Mouse (Mus musculus) C2C12 (cell line): Measurements from ENCODE around the gene Cd109. TPM values are rescaled to one million over a fixed set of nuclear protein-coding genes. Genes with fewer than 3 reads are reported as not detected.

Experiments used
- H3K27me3 ChIP-seq: one replicate; pipeline ENCODE4 v1.6.1; 2011; ENCODE audit not compliant: control insufficient read depth, insufficient read depth, insufficient read length
- H3K36me3 ChIP-seq: one replicate; pipeline ENCODE4 v1.6.1; 2011; ENCODE audit not compliant: control insufficient read depth, insufficient read depth
- H3K4me3 ChIP-seq: one replicate; pipeline ENCODE4 v1.5.1; 2011; ENCODE audit warnings: mild to moderate bottlenecking, control low read depth; ENCODE audit not compliant: poor library complexity, insufficient read depth, severe bottlenecking
- H3K79me2 ChIP-seq: one replicate; pipeline ENCODE4 v1.6.1; 2011; ENCODE audit not compliant: control insufficient read depth, insufficient read depth
- H3K79me3 ChIP-seq: one replicate; pipeline ENCODE4 v1.6.1; 2011; ENCODE audit warnings: low read depth, control low read depth
- H3ac ChIP-seq: one replicate; pipeline ENCODE3; 2011; ENCODE audit warnings: low read depth; ENCODE audit not compliant: control insufficient read depth, insufficient read length
- CEBPB ChIP-seq: IDR thresholded peaks from one replicate; pipeline ENCODE4 v1.6.1; 2011; ENCODE audit warnings: low read depth, mild to moderate bottlenecking, control low read depth, moderate library complexity
- CTCF ChIP-seq: IDR thresholded peaks from one replicate; pipeline ENCODE4 v1.5.1; 2011; ENCODE audit not compliant: control insufficient read depth, insufficient read depth, insufficient read length
- FOSL1 ChIP-seq: IDR thresholded peaks from one replicate; pipeline ENCODE4 v1.8.0; 2011; ENCODE audit warnings: mild to moderate bottlenecking, low read length; ENCODE audit not compliant: poor library complexity, insufficient read depth, severe bottlenecking
- MAX ChIP-seq: IDR thresholded peaks from one replicate; pipeline ENCODE4 v1.6.1; 2011; ENCODE audit warnings: mild to moderate bottlenecking, control low read depth
- MYOD1 ChIP-seq: IDR thresholded peaks from one replicate; pipeline ENCODE4 v1.6.1; 2011; ENCODE audit warnings: low read depth; ENCODE audit not compliant: control insufficient read depth, insufficient read length
- MYOG ChIP-seq: IDR thresholded peaks from one replicate; pipeline ENCODE4 v1.6.1; 2011; ENCODE audit not compliant: control insufficient read depth, insufficient read length; ENCODE audit errors: extremely low read depth
- USF1 ChIP-seq: IDR thresholded peaks from one replicate; pipeline ENCODE4 v1.6.1; 2011; ENCODE audit warnings: low read depth, mild to moderate bottlenecking, control low read depth, moderate library complexity
- long read RNA-seq, 2 experiments: library from polyadenylated mRNA; unstranded; transcript quantifications; one replicate each; pipeline ENCODE4 v2.0.0; 2019 to 2020
- polyA plus RNA-seq: library from polyadenylated mRNA; unstranded; fragments of >200 nt; fragmentation: generic; extraction: Trizol; gene quantifications from one replicate; pipeline ENCODE4 v1.2.1, GENCODE M21; 2012; ENCODE audit warnings: missing spikeins

The Cd109 gene
- polyA plus RNA-seq: 5.9 TPM
- long read RNA-seq, experiment 1, full-length matches to known transcripts: 3 of 5 reads
- long read RNA-seq, experiment 1, partial matches to known transcripts: 2 of 5 reads
- long read RNA-seq, experiment 1, other reads (novel, unspliced or antisense): 0 of 5 reads
- long read RNA-seq, experiment 2, full-length matches to known transcripts: 75 of 92 reads
- long read RNA-seq, experiment 2, partial matches to known transcripts: 6 of 92 reads
- long read RNA-seq, experiment 2, other reads (novel, unspliced or antisense): 11 of 92 reads

GRCm38 (mm10) chr9:78615401-78616021 is at the start of gene Cd109:
TSS of gene Cd109 (plus strand) at chr9:78615546.
- Histone ChIP-seq H3K27me3 (no peaks in the 10 kb centered on the region), H3K79me2 (no peaks in the 10 kb centered on the region), H3K4me3 (peak within 1 kb of the TSS; percentile 32), H3K36me3 (no peaks in the 10 kb centered on the region), H3ac (peak within 1 kb of the TSS; percentile 51), H3K79me3 (no peaks in the 10 kb centered on the region)
- no peak for TF ChIP-seq CEBPB
- no peak for TF ChIP-seq MYOD1
- no peak for TF ChIP-seq USF1
- TF ChIP-seq MAX: no peak
- TF ChIP-seq MYOG: no peak

- no peak overlapping the region for H3K4me3 ChIP-seq
- TF ChIP-seq MYOD1: no peak
- no peak for TF ChIP-seq MYOG
- no peak for TF ChIP-seq CTCF
- TF ChIP-seq FOSL1: no peak
- no peak for TF ChIP-seq MAX
- no peak for TF ChIP-seq USF1
- TF ChIP-seq CEBPB: no peak
- H3K79me2 ChIP-seq: no peaks in the 10 kb centered on the region
- H3ac ChIP-seq: no peak overlapping the region
- no peaks in the 10 kb centered on the region for H3K36me3 ChIP-seq
- no peaks in the 10 kb centered on the region for H3K79me3 ChIP-seq
- no peaks in the 10 kb centered on the region for H3K27me3 ChIP-seq
Measured at GRCm38 (mm10) chr9:78569934-78570333, 45.4 kb upstream of the Cd109 start.

- Histone ChIP-seq H3K27me3 (no peaks in the 10 kb centered on the region), H3K79me3 (no peaks in the 10 kb centered on the region), H3K79me2 (no peaks in the 10 kb centered on the region), H3K4me3 (no peak overlapping the region), H3K36me3 (no peaks in the 10 kb centered on the region), H3ac (no peak overlapping the region)
- TF ChIP-seq CTCF: no peak
- no peak for TF ChIP-seq FOSL1
- TF ChIP-seq USF1: no peak
- TF ChIP-seq CEBPB: no peak
- no peak for TF ChIP-seq MYOD1
- no peak for TF ChIP-seq MAX
- no peak for TF ChIP-seq MYOG
Measured at GRCm38 (mm10) chr9:78576466-78576865, 38.9 kb upstream of the Cd109 start.

GRCm38 (mm10) chr9:78578824-78579223 is 36.5 kb upstream of the Cd109 start:
- H3K79me3 ChIP-seq: no peaks in the 10 kb centered on the region
- H3K36me3 ChIP-seq: no peaks in the 10 kb centered on the region
- H3K27me3 ChIP-seq: no peaks in the 10 kb centered on the region
- no peak for TF ChIP-seq CEBPB
- TF ChIP-seq FOSL1: no peak
- TF ChIP-seq MYOD1: no peak
- TF ChIP-seq USF1: no peak
- TF ChIP-seq MYOG: no peak
- no peak for TF ChIP-seq CTCF
- TF ChIP-seq MAX: no peak
- H3K4me3 ChIP-seq: no peak overlapping the region
- H3ac ChIP-seq: no peak overlapping the region
- H3K79me2 ChIP-seq: no peaks in the 10 kb centered on the region

- Histone ChIP-seq H3K27me3 (no peaks in the 10 kb centered on the region), H3ac (no peak overlapping the region), H3K79me3 (no peaks in the 10 kb centered on the region), H3K79me2 (no peaks in the 10 kb centered on the region), H3K4me3 (no peak overlapping the region), H3K36me3 (no peaks in the 10 kb centered on the region)
- no peak for TF ChIP-seq MYOD1
- TF ChIP-seq MYOG: no peak
- no peak for TF ChIP-seq CTCF
- TF ChIP-seq CEBPB: no peak
- no peak for TF ChIP-seq FOSL1
- TF ChIP-seq MAX: no peak
- TF ChIP-seq USF1: no peak
Measured at GRCm38 (mm10) chr9:78579644-78580396, 35.5 kb upstream of the Cd109 start.
